Mouse (Mus musculus) frontal cortex, adult 2 months (tissue): ENCODE measurements around the gene Gstp1. TPM values are rescaled to one million over a fixed set of nuclear protein-coding genes. Genes with fewer than 3 reads are reported as not detected.
A peak's percentile ranks its signal among the peaks of the same experiment; 100 is the strongest.
"Not testable (repeated sequence)": the region's sequence is repeated elsewhere in the genome, so short reads cannot be mapped to it uniquely, and the experiment has no call there.

Experiments
- DNase-seq, 2 experiments: peaks; one replicate each; pipeline ENCODE4 v3.0.0; 2022; ENCODE audit warnings: low spot score in 1 of 2; ENCODE audit errors: extremely low spot score in 1 of 2
- polyA plus RNA-seq: library from polyadenylated mRNA; depleted of rRNA; stranded (reverse); fragments of >200 nt; gene quantifications from 2 replicates; pipeline ENCODE4 v1.2.3, GENCODE M21; 2012

The Gstp1 gene
- polyA plus RNA-seq, 1 experiment, result 454 TPM

- no peak for DNase-seq
These were observed 23.2 kb upstream of the Gstp1 start for GRCm38 (mm10) chr19:4060899-4061465.

GRCm38 (mm10) chr19:4060044-4060898 is 22.5 kb upstream of the Gstp1 start:
- DNase-seq, result not testable (repeated sequence)

- DNase-seq, result no peak
These were observed 21.4 kb upstream of the Gstp1 start, which contains the start of gene Gstp3 for GRCm38 (mm10) chr19:4059069-4059740. Gene Gstp3 (minus strand): TSS chr19:4059569.

- no peak for DNase-seq
These were observed 20.8 kb upstream of the Gstp1 start for GRCm38 (mm10) chr19:4058581-4058980.

GRCm38 (mm10) chr19:4057962-4058361 is 20.2 kb upstream of the Gstp1 start:
- no peak for DNase-seq

GRCm38 (mm10) chr19:4057389-4057788 is 19.6 kb upstream of the Gstp1 start:
- DNase-seq, result no peak

GRCm38 (mm10) chr19:4056727-4057126 is 18.9 kb upstream of the Gstp1 start:
- DNase-seq, result no peak

- no peak for DNase-seq
These were observed 18.3 kb upstream of the Gstp1 start for GRCm38 (mm10) chr19:4055947-4056693.

- no peak for DNase-seq
These were observed 17.6 kb upstream of the Gstp1 start for GRCm38 (mm10) chr19:4055216-4055946.

GRCm38 (mm10) chr19:4054613-4055012 is 16.8 kb upstream of the Gstp1 start:
- DNase-seq, result no peak

GRCm38 (mm10) chr19:4052516-4053030 is 14.8 kb upstream of the Gstp1 start:
- no peak for DNase-seq

GRCm38 (mm10) chr19:4051741-4052515 is 14.1 kb upstream of the Gstp1 start:
- peak in 1 of 2 experiments; percentile 63 for DNase-seq

GRCm38 (mm10) chr19:4051016-4051415 is 13.2 kb upstream of the Gstp1 start:
- DNase-seq, result no peak

GRCm38 (mm10) chr19:4049069-4049468 is 11.3 kb upstream of the Gstp1 start:
- not testable (repeated sequence) for DNase-seq

GRCm38 (mm10) chr19:4047859-4048258 is 10.1 kb upstream of the Gstp1 start:
- peak in 1 of 2 experiments; percentile 87 for DNase-seq

- no peak for DNase-seq
These were observed 9.1 kb upstream of the Gstp1 start for GRCm38 (mm10) chr19:4046866-4047254.

- peak; percentile 85 to 90 for DNase-seq
These were observed 8.4 kb upstream of the Gstp1 start, which contains the start of gene Gstp2 for GRCm38 (mm10) chr19:4045966-4046865. Gene Gstp2 (minus strand): TSS chr19:4046023.

- not testable (repeated sequence) for DNase-seq
These were observed 6.3 kb upstream of the Gstp1 start for GRCm38 (mm10) chr19:4044109-4044508.
